Mouse (Mus musculus) forebrain, embryonic 12.5 days (tissue): ENCODE results near the gene Hnrnpa1. TPM values are rescaled to one million over a fixed set of nuclear protein-coding genes. Genes with fewer than 3 reads are reported as not detected.
"Not testable (repeated sequence)": the region's sequence is repeated elsewhere in the genome, so short reads cannot be mapped to it uniquely, and the experiment has no call there.

Experiments
- ATAC-seq: fragments of 200-750 bp; cut with Nextera tagmentation; 2 replicates; pipeline ENCODE4 v1.8.0; 2017; ENCODE audit warnings: moderate TSS enrichment; ENCODE audit not compliant: low FRiP score
- H3K27ac ChIP-seq: fragments of 300-500 bp; sonication (generic); 2 replicates; pipeline ENCODE4 v1.5.1; 2016; ENCODE audit warnings: mild to moderate bottlenecking
- H3K27me3 ChIP-seq: fragments of 300-500 bp; sonication (generic); 2 replicates; pipeline ENCODE4 v1.6.1; 2016; ENCODE audit warnings: mild to moderate bottlenecking
- H3K36me3 ChIP-seq: fragments of 300-500 bp; sonication (generic); replicated peaks from 2 replicates; pipeline ENCODE4 v1.6.1; 2016; ENCODE audit warnings: mild to moderate bottlenecking
- H3K4me1 ChIP-seq: fragments of 300-500 bp; sonication (generic); 2 replicates; pipeline ENCODE4 v1.6.1; 2016
- H3K4me2 ChIP-seq: fragments of 300-500 bp; sonication (generic); 2 replicates; pipeline ENCODE4 v1.6.1; 2016; ENCODE audit warnings: mild to moderate bottlenecking, moderate library complexity
- H3K4me3 ChIP-seq: fragments of 300-500 bp; sonication (generic); replicated peaks from 2 replicates; pipeline ENCODE4 v1.5.1; 2016; ENCODE audit warnings: mild to moderate bottlenecking
- H3K9ac ChIP-seq: fragments of 300-500 bp; sonication (generic); 2 replicates; pipeline ENCODE4 v1.6.1; 2016; ENCODE audit warnings: mild to moderate bottlenecking
- H3K9me3 ChIP-seq: fragments of 300-500 bp; sonication (generic); 2 replicates; pipeline ENCODE4 v1.6.1; 2016
- WGBS: fragments of 180-500 bp; shearing (Covaris S2); methylation state at CpG from one replicate; pipeline ENCODE4 v1.1.7; 2016; 5-methylcytosine and 5-hydroxymethylcytosine counted together
- polyA plus RNA-seq: library from polyadenylated mRNA; unstranded; fragments of >200 nt; fragmentation: Nextera tagmentation; extraction: Ambion mirVana; gene quantifications from 2 replicates; pipeline ENCODE4 v1.2.1, GENCODE M21; 2016

Gene Hnrnpa1
- polyA plus RNA-seq, 1 experiment from 2014 or later: 1,521 TPM

- WGBS: 15% methylated on average over 15 of the region's 15 CpGs
- Histone ChIP-seq H3K36me3 (no peaks in the 10 kb centered on the region), H3K27me3 (peaks cover 29% of the 10 kb centered on the region), H3K4me1 (peaks cover 14% of the 10 kb centered on the region), H3K4me2 (no peak within 1 kb of the TSS), H3K27ac (no peak within 1 kb of the TSS), H3K4me3 (no peak within 1 kb of the TSS), H3K9ac (no peak within 1 kb of the TSS), H3K9me3 (no peaks in the 10 kb centered on the region)
- no peak; the same call in 1 of the 2 replicates for ATAC-seq
Measured at GRCm38 (mm10) chr15:103257790-103258728, 17.8 kb downstream of the Hnrnpa1 start, which contains the start of gene Nfe2. Gene Nfe2 (minus strand): TSS chr15:103258403.

- H3K36me3 ChIP-seq: no peaks in the 10 kb centered on the region
- H3K4me3 ChIP-seq: no peak overlapping the region
- peaks cover 14% of the 10 kb centered on the region for H3K4me1 ChIP-seq
- WGBS: 85% methylated on average over 5 of the region's 5 CpGs
- no peaks in the 10 kb centered on the region for H3K9me3 ChIP-seq
- no peak overlapping the region for H3K4me2 ChIP-seq
- no peak overlapping the region for H3K9ac ChIP-seq
- ATAC-seq: no peak
- H3K27ac ChIP-seq: no peak overlapping the region
- H3K27me3 ChIP-seq: peaks cover 29% of the 10 kb centered on the region
Measured at GRCm38 (mm10) chr15:103259162-103259561, 18.9 kb downstream of the Hnrnpa1 start.

- Histone ChIP-seq H3K27ac (no peak overlapping the region), H3K4me3 (no peak overlapping the region), H3K36me3 (no peaks in the 10 kb centered on the region), H3K27me3 (peaks cover 21% of the 10 kb centered on the region), H3K9me3 (no peaks in the 10 kb centered on the region), H3K4me1 (peaks cover 10% of the 10 kb centered on the region), H3K4me2 (no peak overlapping the region), H3K9ac (no peak overlapping the region)
- WGBS: 75% methylated on average over 1 of the region's 1 CpGs
- ATAC-seq: no peak
Measured at GRCm38 (mm10) chr15:103259989-103260388, 19.8 kb downstream of the Hnrnpa1 start.

GRCm38 (mm10) chr15:103264794-103265193, 24.6 kb downstream of the Hnrnpa1 start:
- Histone ChIP-seq H3K9ac (no peak overlapping the region), H3K4me3 (no peak overlapping the region), H3K9me3 (no peaks in the 10 kb centered on the region), H3K27ac (no peak overlapping the region), H3K27me3 (0 out of 2 replicates have a peak, but pooled peaks cover 3% of the 10 kb centered on the region), H3K4me1 (no peaks in the 10 kb centered on the region), H3K4me2 (no peak overlapping the region), H3K36me3 (no peaks in the 10 kb centered on the region)
- WGBS: 91% methylated on average over 2 of the region's 2 CpGs
- no peak for ATAC-seq

- H3K4me1 ChIP-seq: peaks cover 6% of the 10 kb centered on the region
- WGBS: 82% methylated on average over 4 of the region's 4 CpGs
Measured at GRCm38 (mm10) chr15:103268903-103269302, 28.7 kb downstream of the Hnrnpa1 start.

GRCm38 (mm10) chr15:103272419-103273279, 32.4 kb downstream of the Hnrnpa1 start, which contains the start of gene Copz1:
Gene Copz1 (plus strand): TSS chr15:103272714.
- peak; percentile 99 for ATAC-seq
- Histone ChIP-seq H3K4me2 (peak within 1 kb of the TSS; percentile 60), H3K36me3 (no peaks in the 10 kb centered on the region), H3K9me3 (no peaks in the 10 kb centered on the region), H3K4me3 (peak within 1 kb of the TSS; percentile 65), H3K27ac (peak within 1 kb of the TSS; percentile 60; the same call in 1 of the 2 replicates), H3K27me3 (no peaks in the 10 kb centered on the region), H3K9ac (peak within 1 kb of the TSS; percentile 74), H3K4me1 (peaks cover 14% of the 10 kb centered on the region)
- under 1% methylated on average over 38 of the region's 38 CpGs for WGBS

More at GRCm38 (mm10) chr15:103268903-103269302, 28.7 kb downstream of the Hnrnpa1 start:
- H3K4me3 ChIP-seq: no peak overlapping the region
- no peaks in the 10 kb centered on the region for H3K9me3 ChIP-seq
- H3K27ac ChIP-seq: no peak overlapping the region
- H3K36me3 ChIP-seq: no peaks in the 10 kb centered on the region
- ATAC-seq: no peak
- no peak overlapping the region for H3K4me2 ChIP-seq
- no peak overlapping the region for H3K9ac ChIP-seq
- no peaks in the 10 kb centered on the region for H3K27me3 ChIP-seq

GRCm38 (mm10) chr15:103275943-103276342, 35.7 kb downstream of the Hnrnpa1 start:
- H3K36me3 ChIP-seq, H3K4me3 ChIP-seq, H3K4me2 ChIP-seq, H3K27me3 ChIP-seq, H3K9ac ChIP-seq, ATAC-seq, H3K27ac ChIP-seq, H3K9me3 ChIP-seq: not testable (repeated sequence)
- 96% methylated on average over 3 of the region's 3 CpGs for WGBS
- peaks cover 18% of the 10 kb centered on the region for H3K4me1 ChIP-seq

- H3K9ac ChIP-seq: no peak overlapping the region
- ATAC-seq: no peak
- no peak overlapping the region for H3K4me2 ChIP-seq
- peaks cover 18% of the 10 kb centered on the region for H3K4me1 ChIP-seq
- H3K36me3 ChIP-seq: 0 out of 2 replicates have a peak, but pooled peaks cover 6% of the 10 kb centered on the region
- H3K27me3 ChIP-seq: no peaks in the 10 kb centered on the region
- no peaks in the 10 kb centered on the region for H3K9me3 ChIP-seq
- H3K27ac ChIP-seq: no peak overlapping the region
- no peak overlapping the region for H3K4me3 ChIP-seq
- 78% methylated on average over 7 of the region's 7 CpGs for WGBS
Measured at GRCm38 (mm10) chr15:103277949-103278348, 37.7 kb downstream of the Hnrnpa1 start.

- ATAC-seq: no peak
- H3K4me3 ChIP-seq: no peak overlapping the region
- H3K27me3 ChIP-seq: no peaks in the 10 kb centered on the region
- no peak overlapping the region for H3K27ac ChIP-seq
- H3K4me2 ChIP-seq: no peak overlapping the region
- peaks cover 7% of the 10 kb centered on the region for H3K4me1 ChIP-seq
- 66% methylated on average over 3 of the region's 3 CpGs for WGBS
- H3K9me3 ChIP-seq: no peaks in the 10 kb centered on the region
- H3K36me3 ChIP-seq: 0 out of 2 replicates have a peak, but pooled peaks cover 9% of the 10 kb centered on the region
- H3K9ac ChIP-seq: no peak overlapping the region
Measured at GRCm38 (mm10) chr15:103279750-103280149, 39.5 kb downstream of the Hnrnpa1 start.

- Histone ChIP-seq H3K4me3 (no peak overlapping the region), H3K36me3 (0 out of 2 replicates have a peak, but pooled peaks cover 9% of the 10 kb centered on the region), H3K27me3 (no peaks in the 10 kb centered on the region), H3K4me2 (no peak overlapping the region), H3K4me1 (peaks cover 19% of the 10 kb centered on the region), H3K27ac (no peak overlapping the region), H3K9me3 (no peaks in the 10 kb centered on the region), H3K9ac (no peak overlapping the region)
- ATAC-seq: no peak
- 75% methylated on average over 3 of the region's 3 CpGs for WGBS
Measured at GRCm38 (mm10) chr15:103280817-103281464, 40.7 kb downstream of the Hnrnpa1 start.

- H3K36me3 ChIP-seq: 0 out of 2 replicates have a peak, but pooled peaks cover 9% of the 10 kb centered on the region
- H3K4me1 ChIP-seq: peaks cover 22% of the 10 kb centered on the region
- no peak overlapping the region for H3K27ac ChIP-seq
- H3K9ac ChIP-seq: no peak overlapping the region
- no peaks in the 10 kb centered on the region for H3K9me3 ChIP-seq
- no peak overlapping the region for H3K4me3 ChIP-seq
- 92% methylated on average over 3 of the region's 3 CpGs for WGBS
- H3K27me3 ChIP-seq: no peaks in the 10 kb centered on the region
- H3K4me2 ChIP-seq: no peak overlapping the region
- ATAC-seq: no peak
Measured at GRCm38 (mm10) chr15:103281465-103282205, 41.4 kb downstream of the Hnrnpa1 start.
